Mouse (Mus musculus) layer of hippocampus, adult 9-10 months (tissue): ENCODE results near the gene Selplg.
"Not testable (repeated sequence)": the region's sequence is repeated elsewhere in the genome, so short reads cannot be mapped to it uniquely, and the experiment has no call there.

Source experiments
- DNase-seq: peaks from one replicate; pipeline ENCODE4 v3.0.0; 2022; ENCODE audit warnings: low spot score

Gene Selplg

DNA sequence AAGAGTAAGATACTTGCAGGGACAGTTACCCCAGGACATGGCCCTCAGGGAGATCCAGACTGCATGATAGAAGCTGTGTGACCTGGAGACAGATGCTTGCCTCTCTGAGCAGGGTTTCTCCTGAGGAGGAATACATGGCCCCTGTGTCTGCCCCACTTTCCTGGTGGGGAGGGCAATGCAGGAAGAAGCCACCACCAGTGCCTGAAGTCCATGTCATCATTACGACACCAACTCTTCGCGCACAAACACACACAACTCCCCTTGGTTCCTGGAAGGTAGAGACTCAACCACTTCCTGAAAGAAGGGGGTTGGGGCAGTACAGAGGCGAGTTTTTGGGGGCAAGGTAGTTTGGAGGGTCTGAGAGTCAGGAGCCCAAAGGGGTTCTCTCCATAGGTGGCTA, 8.2 kb downstream of the Selplg start:
- no peak for DNase-seq

DNA sequence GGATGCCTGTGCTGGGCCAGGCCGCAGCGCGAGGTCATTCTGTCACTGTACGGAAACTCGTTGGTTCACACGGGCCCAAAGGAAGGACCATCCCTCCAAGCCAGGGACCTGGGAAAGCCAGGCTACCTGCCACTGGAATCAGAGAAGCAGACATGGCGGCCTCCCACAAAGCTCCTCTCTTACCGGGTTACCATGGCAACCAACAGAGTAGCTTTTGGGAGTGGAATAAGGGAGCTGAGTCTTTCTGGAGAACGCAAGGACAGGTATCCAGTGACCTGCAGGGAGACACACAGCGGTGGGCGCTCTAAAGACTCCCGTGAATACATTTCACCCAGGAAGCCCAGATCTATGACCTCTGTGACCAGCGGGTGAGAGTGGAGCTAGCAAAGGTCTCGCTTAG, 13.9 kb downstream of the Selplg start:
- DNase-seq = no peak

DNA sequence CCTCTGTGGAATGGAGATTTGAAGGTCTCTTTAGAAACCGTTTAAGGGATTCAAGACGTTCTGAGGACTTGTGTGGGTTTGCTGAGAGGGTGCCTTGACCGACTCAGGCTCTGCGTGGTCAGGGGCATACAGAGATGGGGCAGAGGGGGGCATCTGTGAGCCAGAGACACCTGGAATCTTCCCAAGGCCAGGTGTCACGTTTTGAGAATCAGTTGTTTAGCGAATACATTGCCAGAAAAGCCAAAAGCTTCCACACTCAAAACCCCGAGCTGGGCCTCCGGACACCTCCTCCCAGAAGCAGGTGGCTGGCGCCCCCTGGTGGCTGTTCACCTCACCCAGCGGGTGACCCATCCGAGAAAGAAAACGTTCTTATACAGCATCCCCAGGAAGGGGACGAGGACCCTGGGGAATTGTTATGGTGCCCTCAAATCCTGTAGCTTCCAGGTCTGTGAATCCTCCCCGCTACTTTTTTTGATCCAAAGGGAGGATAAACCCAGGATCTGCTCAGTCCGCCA, 16.7 kb downstream of the Selplg start:
- no peak for DNase-seq

DNA sequence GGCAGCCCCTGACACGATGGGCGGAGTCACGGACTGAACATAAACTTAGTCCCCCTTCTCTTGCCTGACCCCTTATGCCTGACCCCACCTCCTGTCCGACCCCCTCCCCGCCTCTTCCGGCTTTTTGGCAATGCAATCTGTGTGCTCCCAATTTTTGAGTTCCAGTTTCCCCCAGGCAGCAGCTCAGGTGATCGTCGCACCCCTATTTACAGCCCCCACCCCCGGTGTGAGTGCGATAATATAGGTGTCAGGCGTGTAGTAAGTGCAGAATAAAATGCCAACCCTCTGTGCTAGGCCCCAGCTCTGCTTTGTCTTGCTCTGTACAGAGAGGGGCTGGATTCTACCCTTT, 17.4 kb downstream of the Selplg start:
- no peak for DNase-seq

DNA sequence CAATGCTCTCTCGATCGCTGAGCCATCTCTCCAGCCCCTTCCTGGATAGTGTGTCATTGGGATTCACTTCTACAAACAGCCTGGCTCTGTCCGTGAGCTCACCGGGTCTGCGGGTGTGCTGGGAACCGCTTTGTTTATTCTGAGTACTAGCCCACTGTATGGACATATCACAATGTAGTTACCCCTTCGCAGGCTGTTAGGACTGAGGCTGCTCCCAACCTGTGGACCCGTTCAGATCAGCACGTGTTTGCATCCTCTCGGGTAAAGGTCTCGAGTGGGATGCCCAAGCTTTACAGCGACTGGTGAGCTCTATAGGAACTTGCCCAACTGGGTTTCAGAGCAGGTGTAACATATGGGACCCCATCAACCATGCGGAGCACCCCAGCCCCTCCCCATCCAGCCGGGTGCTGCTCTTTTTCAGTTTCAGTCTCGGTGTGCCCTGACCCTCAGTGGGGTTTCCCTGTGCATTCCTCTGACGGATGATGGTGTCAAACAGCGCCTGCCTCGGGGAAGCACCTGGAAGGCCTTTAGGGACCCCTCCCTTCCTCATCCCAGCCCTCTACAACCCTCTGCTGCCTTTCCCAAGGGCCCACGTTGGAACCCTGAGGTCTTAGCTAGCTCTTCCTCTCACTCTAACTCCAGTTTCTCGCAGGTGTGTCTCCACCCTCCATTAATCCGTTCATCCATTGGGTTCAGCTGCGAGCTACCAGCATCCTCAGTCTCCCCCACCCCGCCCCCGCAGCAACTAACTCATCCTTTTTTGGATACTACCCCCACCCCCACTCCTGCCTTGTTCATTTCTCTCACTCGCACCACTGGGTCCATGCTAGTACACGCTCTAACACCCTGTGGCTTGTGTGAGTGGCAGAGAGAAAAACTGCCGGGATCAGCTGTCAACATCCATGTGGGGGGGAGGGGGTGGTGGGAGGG, 18.1 kb downstream of the Selplg start:
- DNase-seq = no peak

DNA sequence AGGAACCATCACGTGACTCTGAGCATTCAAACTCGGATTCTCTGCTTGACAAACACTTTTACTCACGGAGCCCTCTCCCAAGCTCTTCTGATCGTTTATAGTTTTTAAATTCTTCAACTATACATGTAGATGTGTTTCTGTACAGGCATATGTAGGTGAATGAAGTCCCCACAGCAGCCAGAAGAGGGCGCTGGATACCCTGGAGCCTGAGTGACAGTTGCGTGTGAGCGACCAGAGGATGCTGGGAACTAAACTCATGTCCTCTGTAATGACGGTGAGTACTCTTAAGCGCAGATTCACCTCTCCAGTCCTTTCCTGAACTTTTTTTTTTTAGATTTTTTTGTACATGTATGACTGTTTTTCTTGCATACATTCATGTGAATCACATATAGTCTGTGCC, 18.8 kb downstream of the Selplg start:
- no peak for DNase-seq

DNA sequence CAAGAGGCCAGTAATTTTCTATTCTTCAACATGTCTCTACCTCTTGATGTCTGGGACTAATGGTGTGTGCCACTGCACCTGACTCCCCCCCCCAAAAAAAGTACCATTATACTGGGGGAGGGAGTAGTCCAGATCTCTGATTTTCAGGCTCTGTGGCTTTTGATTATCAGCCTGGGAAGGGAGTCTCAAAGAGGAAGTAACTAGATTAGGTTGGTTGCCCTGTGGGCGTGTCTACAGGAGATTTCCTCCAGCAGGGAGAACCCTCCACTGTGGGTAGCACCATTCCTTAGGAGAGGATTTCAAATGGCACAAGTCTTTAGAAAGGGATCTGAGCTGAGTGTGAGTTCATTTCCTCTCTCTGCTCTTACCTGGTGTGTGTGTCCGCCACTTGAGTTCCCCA, 19.8 kb downstream of the Selplg start:
- no peak for DNase-seq

DNA sequence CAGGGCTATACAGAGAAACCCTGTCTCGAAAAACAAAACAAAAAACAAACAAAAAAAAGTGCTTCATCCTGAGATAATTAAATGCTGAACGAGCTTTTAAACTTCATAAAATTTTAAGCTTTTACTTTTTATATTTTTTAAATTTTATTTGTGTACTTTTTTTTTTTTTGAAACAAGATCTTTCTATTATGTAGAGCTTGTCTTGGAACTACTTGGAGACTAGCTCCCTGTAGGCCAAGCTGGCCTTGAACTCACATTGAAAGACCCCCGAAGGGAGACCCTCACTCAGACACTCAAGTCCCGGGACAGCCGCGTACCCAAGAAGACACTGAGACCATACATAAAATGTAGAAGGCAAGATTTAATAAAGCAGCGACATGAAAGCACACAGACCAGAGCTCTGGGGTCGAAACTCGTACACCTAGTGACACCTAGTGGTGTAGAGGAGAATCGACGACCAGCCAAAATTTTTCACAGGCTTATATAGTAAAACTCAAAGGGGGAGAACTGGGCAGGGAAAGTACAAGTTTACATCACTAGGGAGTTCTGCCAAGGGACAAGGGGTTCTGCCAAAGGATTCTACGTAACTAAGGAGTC, 20.5 kb downstream of the Selplg start:
- not testable (repeated sequence) for DNase-seq

DNA sequence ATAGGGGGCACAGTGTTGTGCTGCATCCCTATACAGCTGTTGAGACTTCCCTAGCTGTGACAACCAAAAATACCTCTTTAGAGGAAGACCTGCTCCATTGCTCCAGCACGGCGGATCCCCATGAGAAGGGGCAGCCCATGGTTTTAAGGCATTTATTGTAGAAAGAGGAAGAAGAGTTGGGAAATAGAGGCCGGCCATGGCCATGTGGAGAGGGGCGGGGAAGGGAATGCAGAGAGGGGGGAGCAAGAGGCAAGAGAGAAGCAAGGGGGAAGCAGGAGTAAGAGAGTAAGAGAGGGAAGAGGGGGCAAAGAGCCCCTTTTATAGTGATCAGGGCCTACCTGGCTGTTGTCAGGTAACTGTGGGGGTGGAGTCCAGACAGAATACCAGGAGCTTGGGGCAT, 22.3 kb downstream of the Selplg start:
- DNase-seq = no peak

DNA sequence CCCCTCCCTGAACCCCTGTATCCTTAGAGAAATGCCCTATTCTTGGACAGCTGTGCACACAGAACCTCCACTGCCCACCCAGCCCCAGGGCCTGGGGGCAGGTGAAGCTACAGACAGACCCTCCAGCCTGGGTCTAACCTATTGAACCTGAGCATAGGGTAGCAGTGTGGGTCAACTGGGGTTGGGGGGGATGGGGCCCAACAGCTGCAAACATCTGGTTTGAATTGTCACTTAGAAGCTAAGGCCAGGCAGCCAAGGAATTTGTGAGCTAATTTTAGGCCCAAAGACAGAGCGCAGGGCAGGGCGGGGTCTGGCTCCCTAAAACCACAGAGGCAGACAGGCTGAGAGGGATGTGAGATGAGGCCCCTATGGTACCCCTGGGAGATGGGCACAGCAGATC, 24.3 kb downstream of the Selplg start:
- no peak for DNase-seq

DNA sequence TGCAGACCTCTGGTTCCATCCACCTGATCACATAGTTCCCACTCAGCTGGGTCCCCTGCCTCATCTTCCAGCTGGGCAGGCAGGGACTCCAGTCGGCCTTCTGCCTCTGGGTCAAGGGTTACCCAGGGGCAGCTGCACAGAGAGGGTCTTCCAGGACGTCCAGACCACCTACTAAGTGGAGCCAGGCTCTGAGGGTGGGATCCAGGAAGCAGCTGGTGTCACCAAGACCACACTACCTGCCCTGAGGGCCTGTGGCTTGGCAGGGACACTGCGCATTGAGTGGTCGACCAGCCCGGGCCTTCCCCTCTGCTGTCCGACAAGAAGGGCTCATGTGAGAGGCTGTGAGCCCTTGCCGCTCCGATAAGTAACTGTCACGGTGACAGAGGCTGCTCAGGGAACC, 24.7 kb downstream of the Selplg start:
- no peak for DNase-seq

DNA sequence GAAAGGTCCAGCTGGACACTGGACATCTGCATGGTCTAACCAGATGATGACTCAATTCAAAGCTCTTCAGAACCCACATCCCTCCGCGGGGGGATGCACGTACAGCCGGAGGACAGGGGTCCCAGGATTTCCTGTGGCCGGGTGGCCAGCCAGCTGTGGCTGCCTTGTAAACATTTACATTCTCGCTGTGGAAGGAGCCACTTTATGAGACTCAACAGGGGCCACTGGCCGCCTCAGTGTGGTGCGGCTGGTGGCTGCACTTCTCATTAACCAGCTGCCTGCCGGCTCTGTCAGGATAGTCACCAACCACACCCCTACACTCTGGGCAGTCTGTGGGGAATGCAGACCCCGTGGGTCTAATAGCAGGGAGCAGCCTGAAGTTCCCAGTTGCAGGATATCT, 26.0 kb downstream of the Selplg start:
- no peak for DNase-seq

DNA sequence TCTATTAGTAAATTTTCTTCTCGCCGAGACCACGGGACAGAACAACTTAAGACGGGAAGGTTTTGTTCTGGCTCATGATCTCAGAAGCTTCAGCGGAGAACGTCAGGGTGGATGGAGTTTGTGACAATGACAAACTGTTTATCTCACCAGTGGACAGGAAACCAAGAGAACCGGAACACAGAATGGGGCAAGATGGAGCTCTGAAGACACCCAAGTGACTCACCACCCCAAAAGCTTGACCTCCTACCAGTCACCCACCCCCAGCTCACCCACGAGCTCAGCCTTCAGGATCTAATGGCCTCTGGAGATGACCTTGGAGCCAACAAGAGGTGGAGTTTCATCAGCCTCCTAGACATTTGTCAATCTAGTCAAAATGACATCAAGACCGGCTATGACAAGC, 27.1 kb downstream of the Selplg start:
- no peak for DNase-seq

DNA sequence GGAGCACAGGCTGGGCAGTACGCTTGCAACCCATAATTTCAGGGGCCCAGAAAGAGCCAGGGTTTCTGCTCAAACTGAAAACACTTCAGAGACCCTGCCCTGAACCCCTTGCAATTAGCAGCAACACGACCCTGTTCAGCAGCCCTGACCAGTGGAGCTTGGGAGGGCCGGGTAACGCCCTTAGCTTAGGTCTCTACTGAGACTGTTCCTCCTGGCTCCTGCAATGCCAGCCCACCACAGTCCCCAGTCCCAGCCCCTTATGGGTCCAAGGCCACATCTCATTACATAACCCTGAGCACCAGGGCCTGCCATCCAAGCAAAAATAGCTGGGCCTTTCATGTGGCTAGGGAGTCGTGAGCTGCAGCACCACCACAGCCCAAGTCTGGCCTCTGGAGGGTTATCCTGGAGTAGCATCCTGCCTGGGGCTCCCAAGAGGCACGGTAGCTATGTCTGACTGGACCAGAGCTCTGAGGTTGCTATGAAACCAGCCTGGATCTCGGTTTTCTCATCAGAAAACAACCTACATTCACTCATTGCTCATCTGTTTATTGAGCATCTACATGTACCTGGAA, 28.0 kb downstream of the Selplg start:
- no peak for DNase-seq

DNA sequence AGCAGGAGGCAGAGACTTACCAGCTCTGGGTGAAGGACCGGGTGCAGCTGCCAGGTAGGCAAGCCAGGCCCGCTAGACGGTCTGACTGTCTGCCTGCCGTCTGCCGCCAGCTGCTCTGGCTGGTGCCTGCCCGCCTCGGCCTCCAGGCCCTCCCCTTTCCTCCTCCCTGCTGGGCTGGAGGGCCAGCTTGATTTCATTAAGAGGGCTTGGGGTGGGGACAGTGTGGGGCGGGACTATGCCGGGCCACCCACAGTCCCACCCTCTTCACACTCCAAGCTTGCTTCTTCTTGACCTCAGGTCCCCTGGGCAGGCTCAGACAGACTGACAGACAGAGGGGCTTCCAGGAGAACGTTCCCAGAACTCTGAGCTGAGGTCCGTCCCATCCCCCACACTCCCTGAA, 32.2 kb downstream of the Selplg start, which contains the start of gene Tmem119:
Tmem119 (minus strand) TSS at position 237 of the 400 bp plus-strand sequence.
- no peak for DNase-seq

DNA sequence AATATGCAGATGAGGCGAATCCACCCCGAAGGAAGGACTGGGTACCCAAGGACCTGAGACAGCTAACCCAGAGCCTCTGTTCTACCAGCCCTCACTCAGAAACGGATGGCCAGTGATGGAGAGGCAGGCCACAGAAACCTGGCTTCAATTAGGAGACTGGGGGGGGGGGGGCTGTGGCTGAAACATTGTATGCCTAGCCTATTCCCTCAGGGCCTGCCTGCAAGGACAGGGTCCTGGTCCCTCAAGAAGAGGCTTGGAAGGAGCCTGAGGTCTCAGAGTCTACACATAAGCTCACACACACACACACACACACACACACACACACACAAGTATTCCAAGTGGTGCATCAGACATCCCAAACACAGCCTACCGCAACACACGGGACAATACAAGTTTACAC, 32.8 kb downstream of the Selplg start:
- DNase-seq = no peak

DNA sequence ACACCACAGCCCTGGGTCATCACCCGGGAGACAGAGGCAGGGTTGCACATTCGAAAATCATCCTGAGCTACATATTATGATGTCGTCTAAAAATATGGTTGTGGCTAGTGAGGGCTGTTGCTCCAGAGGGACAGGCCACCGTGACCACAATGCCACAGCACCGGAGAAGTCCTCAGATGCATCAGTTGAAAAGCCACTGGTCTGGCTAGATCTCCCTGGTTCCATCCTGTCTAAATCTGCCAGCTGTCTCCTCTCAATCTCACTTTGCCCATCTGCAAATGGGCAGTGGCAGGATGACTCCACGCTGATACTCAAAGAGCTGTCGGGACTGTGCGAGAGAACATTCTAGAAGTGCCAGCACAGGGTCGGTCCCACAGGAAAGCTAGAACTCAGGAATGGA, 33.9 kb downstream of the Selplg start:
- no peak for DNase-seq

DNA sequence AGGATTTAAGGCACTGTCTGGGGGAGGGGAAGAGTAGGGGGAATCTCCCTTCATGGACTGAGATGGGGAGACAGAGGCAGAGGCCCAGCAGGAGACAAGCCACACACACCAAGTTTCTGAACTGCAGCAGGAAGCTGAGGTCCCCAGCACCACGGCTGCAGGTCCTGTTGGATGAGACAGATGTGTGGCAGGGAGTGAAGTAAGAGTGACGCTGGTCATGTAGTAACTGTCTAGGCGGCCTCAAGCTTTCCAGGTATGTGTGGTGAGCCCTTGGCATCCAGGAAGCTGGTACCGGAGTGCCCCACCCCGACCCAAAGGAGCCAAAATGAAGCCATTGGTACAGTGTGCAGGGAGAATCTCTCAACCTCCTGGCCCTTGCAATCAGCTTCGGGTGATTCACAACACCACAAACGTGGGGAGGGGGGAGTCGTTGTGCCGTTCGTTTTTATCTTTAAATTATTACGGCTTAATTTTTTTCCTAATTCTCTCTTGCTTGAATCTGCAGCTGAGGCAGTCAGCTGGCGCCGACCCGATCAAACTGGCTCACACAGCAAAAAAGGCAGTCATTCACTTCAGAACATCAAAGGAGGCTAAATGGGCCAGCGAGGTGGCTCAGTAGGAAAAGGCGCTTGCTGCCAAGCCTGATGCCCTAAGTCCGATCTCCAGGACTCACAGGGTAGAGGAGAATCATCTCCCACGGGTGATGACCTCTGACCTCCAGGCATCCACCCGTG, 35.1 kb downstream of the Selplg start:
- DNase-seq = no peak

DNA sequence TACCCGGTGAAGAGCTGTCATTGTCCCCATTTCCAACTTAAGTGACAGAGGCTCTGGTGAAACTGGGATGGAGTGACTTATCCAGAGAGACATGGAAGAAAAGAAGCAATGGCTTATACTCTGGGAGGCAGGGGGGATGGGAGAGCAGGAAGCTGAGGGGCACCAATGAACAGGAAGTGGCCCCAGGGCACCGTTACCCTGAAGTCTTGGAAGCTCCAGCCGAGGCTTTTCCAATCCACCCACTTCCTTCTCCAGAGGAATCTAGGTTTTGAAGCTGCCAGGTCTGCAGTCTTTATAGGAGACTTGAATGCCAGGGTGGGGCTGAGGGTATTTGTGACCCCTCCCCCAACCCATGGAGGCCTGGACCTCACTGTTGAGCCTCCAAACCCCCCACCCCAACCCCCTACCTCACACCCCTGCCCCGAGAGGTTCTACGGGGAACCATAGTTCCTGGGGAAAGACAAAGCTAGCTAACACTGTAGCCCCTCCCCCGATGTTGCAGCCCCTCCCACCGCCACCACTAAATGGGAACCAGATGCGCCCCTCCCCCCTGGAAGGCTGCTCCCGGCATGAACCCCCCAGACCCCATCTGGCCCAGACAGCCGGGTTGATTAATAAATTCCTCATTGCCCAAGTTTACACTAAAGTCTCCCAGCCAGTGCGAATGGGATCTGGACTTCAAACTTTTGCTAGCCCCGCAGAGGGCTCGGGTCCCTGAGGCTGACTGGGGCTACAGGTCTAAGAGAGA, 35.9 kb downstream of the Selplg start:
- DNase-seq = no peak

DNA sequence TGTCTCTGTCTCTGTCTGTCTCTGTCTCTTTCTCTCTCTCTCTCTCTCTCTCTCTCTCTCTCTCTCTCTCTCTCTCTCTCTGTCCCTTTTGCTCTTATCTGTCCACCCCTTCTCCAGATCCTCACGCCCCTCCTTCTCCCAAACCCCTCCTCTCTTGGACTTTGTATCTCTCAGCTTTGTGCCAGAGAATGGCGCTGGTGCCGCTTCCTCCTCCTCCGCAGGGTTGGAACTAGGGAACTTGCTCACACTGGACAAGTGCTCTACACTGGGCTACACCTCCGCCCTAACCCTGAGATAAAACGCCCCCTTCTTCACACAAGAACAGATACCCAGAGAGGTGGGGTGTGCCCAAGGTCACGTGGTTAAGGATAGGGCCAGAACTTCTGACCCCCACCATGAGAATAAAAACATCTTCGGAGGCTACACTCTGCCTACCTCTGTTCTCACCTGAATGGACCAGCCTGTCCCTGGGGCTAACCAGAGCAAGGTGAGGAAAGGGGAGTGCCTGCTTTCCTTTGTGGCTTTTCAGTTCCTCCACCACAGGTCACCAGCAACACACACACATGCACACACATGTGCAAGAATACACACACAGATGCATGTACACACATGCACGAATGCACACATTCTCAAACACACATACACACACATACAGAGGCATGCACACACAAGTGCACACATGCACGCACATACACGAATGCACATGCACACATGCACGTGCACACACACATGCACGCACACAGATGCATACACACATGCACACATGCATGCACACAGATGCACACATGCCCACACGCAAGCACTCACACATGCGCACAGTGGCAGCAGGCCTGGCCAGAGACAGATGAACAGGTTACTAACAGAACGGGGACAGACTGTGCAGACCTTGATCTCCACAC, 41.0 kb downstream of the Selplg start:
- no peak for DNase-seq
